Mouse (Mus musculus): ENCODE data around the gene Nr5a1. TPM values are rescaled to one million over a fixed set of nuclear protein-coding genes. Genes with fewer than 3 reads are reported as not detected.

Nr5a1 gene
- total RNA-seq, 2 experiments from 2014 or later, result not detected

- intact Hi-C loops (cut with DNase I), result no loop called here
- no peak overlapping the region for H3K4me3 ChIP-seq
- no peak for TF ChIP-seq CTCF (IDR thresholded peaks at IDR 0.05)
- no peak for DNase-seq
- H3K27ac ChIP-seq, result no peak overlapping the region
Observed at GRCm38 (mm10) chr2:38695770-38696169, 18.6 kb downstream of the Nr5a1 start.

DNA sequence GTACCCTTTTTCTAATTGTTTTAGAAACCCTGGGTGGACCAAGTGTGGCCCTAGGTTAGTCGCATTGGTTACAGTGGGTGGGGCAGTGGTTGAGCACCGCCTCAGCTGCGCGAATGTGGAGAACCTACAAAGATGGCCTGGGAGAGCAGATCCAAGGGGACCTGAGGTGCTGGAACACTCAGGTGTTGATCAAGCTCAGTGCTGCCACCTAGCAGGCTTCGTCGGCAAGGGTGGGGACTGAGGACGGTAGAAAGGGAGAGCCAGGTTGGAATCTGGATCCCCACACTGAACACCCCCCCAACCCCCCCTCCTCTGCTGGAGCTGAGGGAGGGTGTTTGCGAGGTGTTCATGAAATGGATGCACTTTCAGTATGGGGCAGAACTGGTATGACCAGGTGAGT is 22.8 kb downstream of the Nr5a1 start:
- intact Hi-C loops (cut with DNase I), result no loop called here
- DNase-seq, result peak; percentile 42
- TF ChIP-seq CTCF (IDR thresholded peaks at IDR 0.05), result peak; percentile 56
- H3K27ac ChIP-seq, result no peak overlapping the region
- no peak overlapping the region for H3K4me3 ChIP-seq

- Histone ChIP-seq H3K27ac (no peak overlapping the region), H3K4me3 (no peak overlapping the region)
- TF ChIP-seq CTCF (IDR thresholded peaks at IDR 0.05), result no peak
- no peak for DNase-seq
- intact Hi-C loops (cut with DNase I), result no loop called here
Observed at GRCm38 (mm10) chr2:38689881-38690280, 24.5 kb downstream of the Nr5a1 start.

DNA sequence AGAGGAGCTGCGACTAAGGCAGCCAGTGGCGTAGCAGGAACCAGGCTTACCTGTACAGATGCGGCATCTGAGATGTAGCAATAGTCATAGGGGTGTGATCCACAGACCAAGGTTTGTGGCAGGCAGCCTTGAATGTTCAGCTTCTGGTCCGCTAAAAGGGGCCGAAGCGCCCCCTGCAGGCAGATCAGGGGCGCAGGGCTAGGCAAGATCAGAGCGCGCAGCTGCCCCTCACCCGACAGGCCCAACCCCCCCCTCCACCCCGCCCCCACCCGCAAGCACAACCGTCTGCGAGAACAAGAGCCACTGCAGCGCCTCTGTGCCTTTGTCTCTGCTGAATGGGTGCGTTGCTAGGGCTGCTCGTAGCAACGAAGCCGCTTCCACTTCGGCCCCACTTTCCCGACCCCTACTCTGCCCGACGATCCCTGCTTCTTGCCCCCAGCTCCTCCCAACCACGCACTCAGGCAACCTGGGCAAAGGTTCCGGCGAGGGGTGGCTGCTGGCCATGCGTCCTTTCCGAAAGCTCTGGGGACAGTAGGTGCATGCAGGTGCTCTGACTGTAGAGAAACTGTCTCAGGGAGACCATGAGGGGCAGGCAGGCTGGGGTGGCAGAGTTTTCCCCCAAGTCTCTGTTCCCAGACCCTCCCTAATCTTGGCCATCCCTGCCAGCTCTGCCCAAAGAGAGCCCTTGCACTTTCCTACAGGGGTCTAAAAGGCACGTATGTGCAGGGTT is 25.4 kb downstream of the Nr5a1 start:
- TF ChIP-seq CTCF (IDR thresholded peaks at IDR 0.05), result peak; percentile 62
- intact Hi-C loops (cut with DNase I), result no loop called here
- peak overlapping the region; percentile 38 for H3K4me3 ChIP-seq
- DNase-seq, result peak; percentile 38
- H3K27ac ChIP-seq, result no peak overlapping the region

DNA sequence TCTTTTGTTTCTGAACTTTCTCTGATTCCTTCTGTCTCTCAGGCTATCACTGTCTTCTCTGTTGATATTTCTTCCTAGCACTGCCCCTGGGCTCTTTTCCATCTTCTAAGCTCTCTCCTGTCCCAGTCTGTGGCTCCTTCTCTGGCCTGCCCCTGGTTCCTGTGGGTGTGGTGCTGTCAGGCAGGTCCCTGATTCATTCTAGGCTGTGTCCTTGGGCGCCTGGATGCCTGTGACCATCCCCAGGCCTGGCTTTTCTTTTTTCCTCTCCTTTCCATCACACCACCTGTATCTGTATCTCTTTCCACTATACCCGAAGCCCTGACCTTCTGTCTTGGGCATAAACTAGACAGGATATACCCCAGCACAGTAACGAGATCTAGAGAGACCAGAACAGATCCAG is 28.6 kb downstream of the Nr5a1 start:
- intact Hi-C loops (cut with DNase I), result no loop called here
- Histone ChIP-seq H3K4me3 (no peak overlapping the region), H3K27ac (no peak overlapping the region)
- no peak for DNase-seq
- no peak for TF ChIP-seq CTCF (IDR thresholded peaks at IDR 0.05)

GRCm38 (mm10) chr2:38683083-38683482 is 31.3 kb downstream of the Nr5a1 start:
- intact Hi-C loops (cut with DNase I), result no loop called here
- no peak for TF ChIP-seq CTCF (IDR thresholded peaks at IDR 0.05)
- no peak overlapping the region for H3K27ac ChIP-seq
- no peak overlapping the region for H3K4me3 ChIP-seq
- DNase-seq, result no peak

GRCm38 (mm10) chr2:38682209-38682608 is 32.1 kb downstream of the Nr5a1 start:
- no peak overlapping the region for H3K4me3 ChIP-seq
- no peak for TF ChIP-seq CTCF (IDR thresholded peaks at IDR 0.05)
- no peak overlapping the region for H3K27ac ChIP-seq
- no peak for DNase-seq
- intact Hi-C loops (cut with DNase I), result no loop called here

GRCm38 (mm10) chr2:38678947-38679346 is 35.4 kb downstream of the Nr5a1 start:
- H3K4me3 ChIP-seq, result no peak overlapping the region
- DNase-seq, result no peak
- H3K27ac ChIP-seq, result no peak overlapping the region
- intact Hi-C loops (cut with DNase I), result no loop called here
- TF ChIP-seq CTCF (IDR thresholded peaks at IDR 0.05), result no peak

GRCm38 (mm10) chr2:38675366-38675969 is 38.9 kb downstream of the Nr5a1 start:
- DNase-seq, result no peak
- Histone ChIP-seq H3K27ac (no peak overlapping the region), H3K4me3 (no peak overlapping the region)
- intact Hi-C loops (cut with DNase I), result no loop called here
- peak; percentile 20 for TF ChIP-seq CTCF (IDR thresholded peaks at IDR 0.05)

DNA sequence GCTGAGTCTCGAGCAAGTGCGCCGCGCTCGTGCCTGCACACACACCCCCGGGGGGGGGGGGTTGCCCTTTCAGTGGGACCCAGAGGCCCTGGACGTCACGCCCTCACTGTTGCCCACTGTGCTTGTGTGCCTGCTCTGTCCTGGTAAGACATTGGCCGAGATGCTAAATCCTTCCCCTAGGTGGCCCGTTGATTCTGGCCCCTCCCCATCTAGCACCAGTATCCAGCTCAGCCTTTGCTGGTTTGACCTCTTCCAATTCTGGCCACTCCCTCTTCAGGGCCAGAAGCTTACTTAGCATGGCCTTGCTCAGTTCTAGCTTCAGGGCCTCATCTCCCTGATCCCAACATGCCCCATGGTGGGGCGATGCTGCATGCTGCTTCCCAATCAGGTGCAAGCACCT is 41.8 kb downstream of the Nr5a1 start:
- intact Hi-C loops (cut with DNase I), result no loop called here
- no peak for TF ChIP-seq CTCF (IDR thresholded peaks at IDR 0.05)

DNA sequence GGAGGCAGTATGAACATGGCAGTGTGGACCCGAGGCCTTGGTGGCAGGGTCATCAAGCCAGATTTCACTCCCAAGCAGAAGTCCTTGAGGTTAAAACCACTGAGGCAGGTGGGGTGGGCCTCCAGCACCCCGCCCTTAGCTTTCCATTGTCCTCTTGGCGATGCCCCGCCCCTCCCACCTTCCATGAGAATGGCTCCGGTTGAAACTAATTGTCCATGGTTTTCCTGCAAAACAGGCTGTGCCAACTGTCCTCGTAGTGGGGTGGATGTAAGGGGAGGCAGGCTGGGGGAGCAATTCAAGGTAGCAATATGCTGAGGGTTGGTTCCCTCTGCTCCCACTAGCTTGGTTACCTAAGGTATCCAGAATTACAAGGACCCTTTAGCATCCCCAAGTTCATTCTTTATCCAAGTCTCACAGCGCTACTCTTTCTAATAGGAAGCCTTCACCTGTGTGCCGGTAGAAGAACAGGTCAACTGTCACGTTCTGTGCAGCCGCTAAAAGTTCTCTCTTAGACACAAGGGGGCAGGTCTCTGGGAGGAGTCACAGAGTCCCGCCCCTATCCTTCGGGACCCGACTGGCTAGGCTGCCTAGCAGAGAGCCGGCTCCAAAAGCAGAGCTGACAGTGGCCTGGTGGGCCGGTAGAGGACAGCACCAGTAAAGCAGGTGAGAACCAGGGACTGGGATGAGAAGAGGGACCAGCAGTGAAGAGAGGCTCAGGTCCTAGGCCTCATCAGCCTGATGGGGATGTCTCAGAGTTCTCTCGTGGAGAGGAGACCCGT is 45.4 kb downstream of the Nr5a1 start:
- intact Hi-C loops (cut with DNase I), result no loop called here
- no peak for TF ChIP-seq CTCF (IDR thresholded peaks at IDR 0.05)
- DNase-seq, result no peak
- Histone ChIP-seq H3K4me3 (no peak overlapping the region), H3K27ac (no peak overlapping the region)

More for the DNA sequence above, 41.8 kb downstream of the Nr5a1 start:
- Histone ChIP-seq H3K27ac (no peak overlapping the region), H3K4me3 (no peak overlapping the region)
- DNase-seq, result no peak

GRCm38 (mm10) chr2:38661398-38661797 is 52.9 kb downstream of the Nr5a1 start:
- TF ChIP-seq CTCF (IDR thresholded peaks at IDR 0.05), result peak; percentile 65
- no peak for DNase-seq
- Histone ChIP-seq H3K4me3 (no peak overlapping the region), H3K27ac (no peak overlapping the region)
- intact Hi-C loops (cut with DNase I), result no loop called here

DNA sequence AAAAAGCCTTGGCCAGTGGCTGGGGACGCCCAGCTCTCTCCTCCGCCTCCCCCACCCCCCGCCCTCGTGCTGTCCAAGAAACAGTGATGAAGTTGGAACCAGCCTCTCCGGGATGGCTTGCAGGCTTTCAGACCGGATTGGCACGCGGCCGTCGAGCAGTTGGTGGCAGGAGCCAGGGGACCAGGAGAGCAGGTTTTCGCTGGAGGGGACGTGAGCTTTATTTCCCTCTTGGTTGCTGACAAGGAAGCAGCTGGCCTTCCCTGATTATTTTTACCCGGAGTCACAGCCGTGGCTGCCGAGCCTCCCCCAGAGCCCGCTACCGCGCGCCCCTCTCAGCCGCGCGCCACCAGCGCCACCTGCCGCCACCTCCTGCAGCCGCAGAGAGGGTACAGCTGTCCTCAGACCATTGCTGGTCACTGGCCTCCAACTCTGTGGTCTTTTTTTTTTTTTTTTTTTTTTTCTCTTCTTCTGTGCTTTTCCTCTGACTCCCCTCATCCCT is 56.0 kb downstream of the Nr5a1 start:
- DNase-seq, result peak; percentile 86
- intact Hi-C loops (cut with DNase I), result loop anchor here (1.0 to 2.0 kb wide), 2 partner anchors 80 to 228 kb away; no protein-coding TSS in a partner anchor
- peak; percentile 92 for TF ChIP-seq CTCF (IDR thresholded peaks at IDR 0.05)
- Histone ChIP-seq H3K4me3 (peak overlapping the region; percentile 73), H3K27ac (peak overlapping the region; percentile 68)

Data from gastrocnemius, adult 2 months (tissue).